17 mouse cellular contexts compared by ENCODE assay signal in the genomic region with DNA sequence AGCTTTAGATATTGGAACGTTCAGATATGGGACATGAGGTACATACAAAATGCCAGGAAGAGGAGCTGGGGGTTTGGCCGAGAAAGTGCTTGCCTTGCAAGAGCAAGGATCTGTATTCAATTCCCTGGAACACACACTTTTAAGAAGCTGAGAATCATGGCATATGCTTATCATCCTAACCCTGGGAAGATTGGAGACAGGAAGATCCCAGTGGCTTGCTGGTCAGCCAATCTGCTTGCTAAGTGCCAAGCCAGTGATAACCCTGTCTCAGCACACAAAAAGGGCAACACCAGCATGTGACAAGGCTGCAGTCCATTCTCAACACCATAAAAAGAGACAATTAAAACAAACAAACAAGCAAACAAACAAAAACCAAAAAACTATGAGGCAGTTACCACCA. TPM values are rescaled to one million over a fixed set of nuclear protein-coding genes. Genes with fewer than 3 reads are reported as not detected.
"Had no signal": no experiment of that assay in that cellular context is flagged by ENCODE, and none has a peak within 500 bp of the region (broad histone marks: within the 10 kb centered on the region; RNA-seq: fewer than 3 reads in every experiment).

No protein-coding gene starts in this region.

- H3K27ac ChIP-seq: neural tube, embryonic 12.5 days; neural tube, embryonic 15.5 days; stomach, embryonic 15.5 days; stomach, postnatal 0 days had no signal

- H3K4me2 ChIP-seq: neural tube, embryonic 12.5 days; neural tube, embryonic 13.5 days; neural tube, embryonic 15.5 days; stomach, embryonic 15.5 days had no signal

- DNase-seq: retina, postnatal 1 day; right cerebral cortex, adult 18-20 months; right cerebral cortex, postnatal 14 days; right cerebral cortex, postnatal 25 days; right cerebral cortex, postnatal 4 days; spleen, adult 18-20 months; thymus, adult 18-20 months; thymus, adult 2 months; thymus, postnatal 14 days; thymus, postnatal 36 days; thymus, postnatal 4 days had no signal

- H3K9ac ChIP-seq: neural tube, embryonic 12.5 days; neural tube, embryonic 13.5 days; neural tube, embryonic 15.5 days; stomach, embryonic 15.5 days had no signal

- H3K36me3 ChIP-seq: neural tube, embryonic 12.5 days; neural tube, embryonic 13.5 days; neural tube, embryonic 15.5 days; stomach, embryonic 15.5 days had no signal

- H3K4me3 ChIP-seq: neural tube, embryonic 12.5 days; neural tube, embryonic 13.5 days; neural tube, embryonic 15.5 days; stomach, embryonic 15.5 days had no signal

- H3K9me3 ChIP-seq: neural tube, embryonic 12.5 days; neural tube, embryonic 13.5 days; neural tube, embryonic 15.5 days; stomach, embryonic 15.5 days had no signal

- H3K27me3 ChIP-seq: neural tube, embryonic 12.5 days; neural tube, embryonic 15.5 days; stomach, embryonic 15.5 days had no signal

RNA-seq across cellular contexts. Expression of gene Aipl1, which starts 53.2 kb away (rescaled TPM):
- polyA plus RNA-seq: stomach, embryonic 14.5 days had no signal
